ENCODE assay signal across 35 mouse cellular contexts in genomic region chr3:50595732-50596131, GRCm38 (mm10).
"Had no signal": no experiment of that assay in that cellular context is flagged by ENCODE, and none has a peak within 500 bp of the region (broad histone marks: within the 10 kb centered on the region; RNA-seq: fewer than 3 reads in every experiment).

No protein-coding gene starts in this region.

- H3K4me1 ChIP-seq: heart, embryonic 12.5 days; heart, embryonic 13.5 days; heart, embryonic 15.5 days; hindbrain, embryonic 10.5 days; hindbrain, embryonic 12.5 days; hindbrain, embryonic 13.5 days; hindbrain, embryonic 15.5 days; intestine, embryonic 15.5 days; kidney, embryonic 15.5 days had no signal

- H3K27me3 ChIP-seq: heart, embryonic 12.5 days; heart, embryonic 13.5 days; heart, embryonic 15.5 days; hindbrain, embryonic 12.5 days; hindbrain, embryonic 13.5 days; hindbrain, embryonic 15.5 days; intestine, embryonic 15.5 days; kidney, embryonic 15.5 days had no signal

- DNase-seq: heart, postnatal 10 days; heart, postnatal 14 days; heart, postnatal 36 days; heart, postnatal 4 days; kidney, adult 11 months; kidney, adult 18-20 months; kidney, adult 2 months; kidney, adult 8-10 months; kidney, adult 9 months; kidney, postnatal 10 days; kidney, postnatal 14 days; kidney, postnatal 25 days; kidney, postnatal 36 days; kidney, postnatal 4 days; layer of hippocampus, adult 9-11 months; layer of hippocampus, postnatal 36 days had no signal

- ATAC-seq: hindbrain, embryonic 16.5 days; hindbrain, postnatal 0 days; inflammation-experienced regulatory T-cells, adult 6 months; intestine, embryonic 15.5 days; intestine, embryonic 16.5 days; intestine, postnatal 0 days had no signal

- H3K9ac ChIP-seq: heart, embryonic 12.5 days; heart, embryonic 13.5 days; heart, embryonic 15.5 days; hindbrain, embryonic 12.5 days; hindbrain, embryonic 13.5 days; hindbrain, embryonic 14.5 days; hindbrain, embryonic 15.5 days; intestine, embryonic 15.5 days; kidney, embryonic 15.5 days had no signal

- H3K4me2 ChIP-seq: heart, embryonic 11.5 days; heart, embryonic 12.5 days; heart, embryonic 13.5 days; heart, embryonic 15.5 days; hindbrain, embryonic 12.5 days; hindbrain, embryonic 13.5 days; hindbrain, embryonic 14.5 days; hindbrain, embryonic 15.5 days; intestine, embryonic 15.5 days; kidney, embryonic 15.5 days had no signal

- H3K4me3 ChIP-seq: heart, embryonic 12.5 days; heart, embryonic 13.5 days; heart, embryonic 15.5 days; hindbrain, embryonic 10.5 days; hindbrain, embryonic 12.5 days; hindbrain, embryonic 13.5 days; hindbrain, embryonic 15.5 days; intestine, embryonic 15.5 days; kidney, embryonic 15.5 days; layer of hippocampus, adult 2 months; left cerebral cortex, adult 2 months had no signal

- H3K9me3 ChIP-seq: heart, embryonic 15.5 days; intestine, embryonic 15.5 days had no signal

- H3K36me3 ChIP-seq: heart, embryonic 12.5 days; heart, embryonic 13.5 days; heart, embryonic 15.5 days; hindbrain, embryonic 10.5 days; hindbrain, embryonic 12.5 days; hindbrain, embryonic 13.5 days; hindbrain, embryonic 15.5 days; intestine, embryonic 15.5 days; kidney, embryonic 15.5 days had no signal

- H3K27ac ChIP-seq: heart, embryonic 13.5 days; heart, embryonic 15.5 days; hindbrain, embryonic 10.5 days; hindbrain, embryonic 12.5 days; hindbrain, embryonic 13.5 days; hindbrain, embryonic 14.5 days; hindbrain, embryonic 15.5 days; hindbrain, postnatal 0 days; intestine, embryonic 15.5 days; kidney, embryonic 15.5 days; kidney, postnatal 0 days; layer of hippocampus, adult 2 months; left cerebral cortex, adult 2 months had no signal
